Mouse (Mus musculus): ENCODE measurements around the gene Pon3.
A peak's percentile ranks its signal among the peaks of the same experiment; 100 is the strongest.

Gene Pon3

GRCm38 (mm10) chr6:5255722-5256451, at the start of gene Pon3:
Gene Pon3 (minus strand): TSS chr6:5256286.
- DNase-seq (ENCODE audit: extremely low read depth, insufficient read length, low spot score): peak; percentile 90

- DNase-seq (ENCODE audit: extremely low read depth, insufficient read length, low spot score): no peak
Measured at GRCm38 (mm10) chr6:5304956-5305355, 48.9 kb upstream of the Pon3 start.

DNA sequence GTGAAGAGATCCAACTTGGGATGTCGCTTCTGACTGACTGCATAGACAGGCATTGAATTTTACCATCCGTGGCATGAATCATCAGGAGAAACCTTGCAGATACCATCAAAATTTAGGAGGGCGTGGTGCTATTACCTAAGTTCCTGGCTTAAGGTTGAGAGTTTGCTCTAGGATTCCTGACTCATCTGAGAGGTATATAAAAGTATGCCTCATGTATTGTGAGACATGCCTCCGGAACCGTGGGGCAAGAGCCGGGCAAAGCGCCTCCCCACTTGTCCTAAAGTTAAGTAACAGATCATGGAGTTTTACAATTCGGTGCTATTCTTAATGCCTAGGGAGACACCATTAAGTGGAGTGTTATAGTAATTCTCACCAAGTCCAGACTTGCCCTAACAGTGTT, 44.5 kb upstream of the Pon3 start:
- peak; percentile 32 for DNase-seq (ENCODE audit: extremely low read depth, insufficient read length, low spot score)

DNA sequence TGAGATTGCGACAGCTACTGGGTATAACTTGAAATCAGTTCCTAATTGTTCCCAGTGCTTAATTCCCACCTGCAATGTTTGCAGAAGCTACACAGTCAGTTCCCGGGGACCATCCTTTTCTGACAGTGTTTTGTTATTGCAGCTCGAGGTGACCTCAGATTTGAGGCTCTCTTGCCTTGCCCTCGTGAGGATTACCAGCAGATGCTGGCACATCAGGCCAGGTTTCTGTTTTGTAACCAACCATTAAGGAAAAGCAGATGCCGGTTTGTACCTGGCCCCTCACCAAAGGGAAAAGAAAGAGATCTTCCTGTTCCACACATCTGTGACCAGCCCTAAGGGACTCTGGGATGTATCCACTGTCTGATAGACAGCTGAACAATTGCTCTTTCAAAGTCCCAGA, 43.5 kb upstream of the Pon3 start:
- DNase-seq (ENCODE audit: extremely low read depth, insufficient read length, low spot score): no peak

DNA sequence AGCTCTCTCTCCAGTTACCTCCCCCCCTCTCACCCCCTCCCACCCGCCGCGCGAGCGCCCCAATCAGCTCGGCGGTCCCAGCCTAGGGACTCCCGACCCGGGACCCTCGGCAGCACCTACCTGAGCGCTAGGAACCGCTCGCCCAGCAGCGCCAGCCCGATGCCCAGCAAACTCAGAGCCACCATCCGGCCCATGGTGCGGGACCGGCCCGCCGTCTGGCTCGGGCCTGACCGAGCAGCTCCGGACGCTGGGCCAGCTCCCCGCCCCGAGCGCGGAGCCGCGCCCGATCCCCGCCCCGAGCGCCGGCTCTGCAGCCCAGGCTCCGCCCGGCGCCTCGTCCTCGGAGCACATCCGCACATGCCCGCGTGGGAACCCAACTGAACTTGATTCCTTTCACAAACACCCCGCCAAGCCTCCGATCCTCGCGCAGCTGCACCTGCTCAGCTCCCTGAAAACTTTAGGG, 42.0 kb upstream of the Pon3 start, which contains the start of gene Pon2:
TSS of gene Pon2 (minus strand) at position 364 of the 463 bp plus-strand sequence.
- DNase-seq (ENCODE audit: extremely low read depth, insufficient read length, low spot score): peak; percentile 96

GRCm38 (mm10) chr6:5297321-5298091, 41.4 kb upstream of the Pon3 start:
- DNase-seq (ENCODE audit: extremely low read depth, insufficient read length, low spot score): peak; percentile 76

- DNase-seq (ENCODE audit: extremely low read depth, insufficient read length, low spot score): no peak
Measured at GRCm38 (mm10) chr6:5296067-5296466, 40.0 kb upstream of the Pon3 start.

DNA sequence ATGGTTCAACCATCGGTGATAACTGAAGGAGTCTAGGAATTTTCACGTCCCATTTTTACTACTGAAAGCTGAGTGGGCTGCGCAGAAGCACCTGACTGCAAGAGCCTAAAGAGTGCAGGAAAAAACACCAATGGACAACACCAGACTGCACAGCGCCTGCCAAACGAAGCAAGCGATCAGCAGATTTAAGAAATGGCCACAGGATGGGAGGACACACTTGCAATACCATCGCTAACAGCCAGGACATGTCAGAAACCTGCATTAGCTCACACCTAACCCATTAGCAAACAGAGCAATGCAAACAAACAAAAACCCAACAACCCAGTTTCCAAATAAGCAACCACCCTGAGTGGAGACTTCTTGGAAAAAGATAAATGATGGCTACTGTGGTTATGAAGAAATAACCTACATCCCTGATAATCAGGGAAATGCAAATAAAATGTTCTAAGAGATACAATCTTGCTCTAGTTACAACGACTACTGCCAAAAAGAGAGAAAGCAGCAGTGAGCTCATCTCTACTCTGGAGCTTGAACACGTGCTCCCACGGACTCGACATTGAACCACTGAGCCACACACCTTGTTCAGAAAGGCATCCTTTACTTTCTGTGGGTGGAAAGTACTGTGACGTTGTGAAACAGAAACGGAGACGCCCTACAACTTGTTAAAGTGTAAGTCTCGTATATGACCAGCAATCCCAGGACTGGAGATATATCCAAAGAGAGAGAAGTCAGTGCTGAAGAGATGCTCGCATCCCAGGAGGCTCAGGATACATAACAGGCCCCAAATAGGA, 38.8 kb upstream of the Pon3 start:
- DNase-seq (ENCODE audit: extremely low read depth, insufficient read length, low spot score): no peak

GRCm38 (mm10) chr6:5292841-5293240, 36.8 kb upstream of the Pon3 start:
- DNase-seq (ENCODE audit: extremely low read depth, insufficient read length, low spot score): no peak

DNA sequence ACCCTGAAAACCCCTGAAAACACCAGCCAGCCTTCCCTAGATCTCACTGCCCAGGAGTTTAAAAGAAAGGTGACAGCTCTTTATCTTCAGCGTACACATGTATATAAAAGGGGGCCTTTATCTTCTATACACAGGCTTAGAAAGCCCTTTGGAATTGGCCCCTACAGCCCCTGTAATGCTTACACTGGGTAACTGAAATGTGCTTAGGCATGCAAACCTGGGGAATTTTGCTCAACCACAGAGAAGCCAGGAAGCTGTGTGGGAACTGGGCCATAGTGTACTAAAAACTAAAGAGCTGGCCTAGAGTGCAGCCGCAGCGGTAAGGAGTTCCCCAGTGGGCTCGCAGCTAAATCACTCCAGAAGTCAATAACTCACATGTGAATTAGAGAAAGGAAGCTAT, 35.4 kb upstream of the Pon3 start:
- DNase-seq (ENCODE audit: extremely low read depth, insufficient read length, low spot score): no peak

- no peak for DNase-seq (ENCODE audit: extremely low read depth, insufficient read length, low spot score)
Measured at GRCm38 (mm10) chr6:5287919-5288318, 31.8 kb upstream of the Pon3 start.

- DNase-seq (ENCODE audit: extremely low read depth, insufficient read length, low spot score): no peak
Measured at GRCm38 (mm10) chr6:5287392-5287791, 31.3 kb upstream of the Pon3 start.

- DNase-seq (ENCODE audit: extremely low read depth, insufficient read length, low spot score): no peak
Measured at GRCm38 (mm10) chr6:5282418-5282817, 26.3 kb upstream of the Pon3 start.

DNA sequence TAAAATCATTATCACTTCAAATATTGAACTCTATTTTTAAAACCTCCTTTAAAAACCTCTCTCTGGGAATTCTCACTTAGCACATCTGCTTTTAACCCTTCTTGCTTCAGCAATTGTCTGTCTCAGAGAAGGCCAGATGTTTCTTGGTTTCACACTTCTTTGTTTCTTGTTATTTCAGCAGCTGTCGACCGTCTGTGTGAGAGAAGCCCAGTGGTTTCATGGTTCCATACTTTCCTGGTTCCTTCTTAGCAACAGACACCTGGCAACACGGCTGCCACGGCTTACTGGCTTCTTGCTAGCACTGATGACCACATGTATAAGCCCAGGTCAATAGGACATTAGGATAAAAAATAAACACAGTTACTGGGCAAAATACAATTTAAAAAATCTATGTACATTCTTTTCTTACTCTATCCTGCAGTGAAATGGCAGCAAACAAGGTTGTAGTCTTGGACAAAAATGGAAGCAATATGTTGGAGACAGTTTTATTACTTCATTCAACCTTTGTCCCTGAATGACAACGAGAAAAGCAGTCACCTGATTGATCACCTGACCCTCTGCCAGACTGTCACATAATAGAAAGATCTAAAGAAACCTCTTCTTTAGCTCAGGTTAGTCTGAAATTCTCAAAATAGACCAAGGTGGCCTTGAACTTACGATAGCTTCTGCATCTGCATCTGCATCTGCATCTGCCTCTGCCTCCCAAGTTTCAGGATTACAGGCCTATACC, 24.7 kb upstream of the Pon3 start:
- no peak for DNase-seq (ENCODE audit: extremely low read depth, insufficient read length, low spot score)

DNA sequence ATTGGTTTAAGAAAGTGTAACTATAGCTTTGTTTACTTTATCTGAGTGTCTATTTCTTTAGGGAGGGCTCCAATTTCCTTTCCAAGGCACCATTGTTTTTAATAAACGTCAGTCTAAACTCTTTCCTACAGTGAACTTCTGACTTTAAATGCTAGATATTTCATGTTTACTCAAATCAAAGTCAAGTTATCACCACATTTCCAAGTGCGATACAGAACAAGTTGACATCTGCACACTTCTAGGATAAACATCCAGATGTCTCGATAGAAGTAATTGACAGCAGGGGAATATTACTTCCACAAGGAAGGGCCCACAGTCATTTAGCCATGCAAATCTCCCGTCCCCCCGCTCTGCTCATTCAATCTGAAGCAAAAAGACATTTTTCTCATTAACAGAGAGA, 21.9 kb upstream of the Pon3 start:
- DNase-seq (ENCODE audit: extremely low read depth, insufficient read length, low spot score): no peak

DNA sequence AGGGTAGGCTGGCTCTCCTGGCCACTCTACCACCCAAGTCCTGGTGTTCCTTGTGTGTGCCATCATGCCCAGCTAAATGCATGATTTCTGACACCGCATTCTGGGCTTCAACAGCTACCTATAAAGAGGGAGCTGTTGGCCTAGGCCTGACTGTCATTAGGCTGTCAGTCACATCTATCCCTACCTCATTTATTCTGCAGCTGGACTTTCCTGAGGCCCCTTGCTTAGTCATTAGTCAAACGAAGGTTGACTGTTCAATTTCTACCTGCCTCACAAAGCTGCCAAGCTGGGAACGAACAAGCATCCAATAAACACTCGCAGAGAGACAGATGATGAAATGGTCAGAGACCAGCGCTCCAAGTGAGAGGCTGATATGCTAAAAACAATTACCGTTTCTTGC, 13.6 kb upstream of the Pon3 start:
- no peak for DNase-seq (ENCODE audit: extremely low read depth, insufficient read length, low spot score)

DNA sequence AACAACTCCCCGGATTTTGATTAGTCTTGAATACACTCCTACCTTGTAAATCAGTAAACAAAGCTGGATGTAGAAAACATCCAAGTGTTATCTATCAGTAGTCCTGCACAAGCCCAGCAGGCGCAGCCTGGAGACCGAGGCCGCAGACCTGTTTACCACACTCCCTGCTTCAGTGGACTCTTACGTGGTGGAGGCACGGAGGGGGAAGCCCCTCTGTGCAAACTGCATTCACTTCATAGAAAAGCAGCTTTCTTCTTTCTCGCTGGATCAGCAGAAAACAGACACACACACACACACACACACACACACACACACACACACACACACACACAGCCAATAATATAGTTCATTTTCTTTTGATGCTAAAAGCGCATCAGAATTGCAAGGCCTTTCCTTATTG, 8.7 kb upstream of the Pon3 start:
- DNase-seq (ENCODE audit: extremely low read depth, insufficient read length, low spot score): no peak

DNA sequence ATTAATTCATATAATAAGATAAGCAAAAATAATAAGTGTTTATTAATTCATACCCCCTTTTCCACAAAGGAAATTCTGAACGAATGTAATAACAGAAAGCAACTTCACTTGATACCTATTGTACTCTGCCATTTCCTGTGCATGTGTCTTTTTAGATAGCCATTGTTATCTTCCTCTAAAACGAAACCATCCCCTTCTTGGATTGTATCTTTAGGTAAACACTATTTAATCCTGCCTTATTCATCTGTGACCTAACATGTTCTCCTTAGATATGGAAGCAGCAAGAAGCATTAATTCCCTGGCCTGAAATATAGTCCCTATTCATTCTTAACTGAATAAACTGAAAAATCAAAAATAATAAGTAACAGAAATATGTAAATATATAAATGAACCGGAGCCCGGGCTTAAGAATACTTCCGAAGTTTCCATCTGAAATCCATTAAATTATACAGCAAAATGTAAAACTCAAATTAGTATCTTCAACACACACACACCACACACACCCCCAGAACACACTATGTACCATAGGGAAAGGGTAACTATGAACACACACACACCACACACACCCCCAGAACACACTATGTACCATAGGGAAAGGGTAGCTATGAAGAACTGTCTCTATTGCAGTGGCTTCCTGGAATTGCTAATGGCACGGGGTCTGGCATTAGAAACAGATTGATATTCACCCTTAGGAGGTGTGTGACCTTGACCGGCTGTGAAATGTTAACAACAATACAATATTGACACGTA, 7.3 kb upstream of the Pon3 start:
- DNase-seq (ENCODE audit: extremely low read depth, insufficient read length, low spot score): no peak

DNA sequence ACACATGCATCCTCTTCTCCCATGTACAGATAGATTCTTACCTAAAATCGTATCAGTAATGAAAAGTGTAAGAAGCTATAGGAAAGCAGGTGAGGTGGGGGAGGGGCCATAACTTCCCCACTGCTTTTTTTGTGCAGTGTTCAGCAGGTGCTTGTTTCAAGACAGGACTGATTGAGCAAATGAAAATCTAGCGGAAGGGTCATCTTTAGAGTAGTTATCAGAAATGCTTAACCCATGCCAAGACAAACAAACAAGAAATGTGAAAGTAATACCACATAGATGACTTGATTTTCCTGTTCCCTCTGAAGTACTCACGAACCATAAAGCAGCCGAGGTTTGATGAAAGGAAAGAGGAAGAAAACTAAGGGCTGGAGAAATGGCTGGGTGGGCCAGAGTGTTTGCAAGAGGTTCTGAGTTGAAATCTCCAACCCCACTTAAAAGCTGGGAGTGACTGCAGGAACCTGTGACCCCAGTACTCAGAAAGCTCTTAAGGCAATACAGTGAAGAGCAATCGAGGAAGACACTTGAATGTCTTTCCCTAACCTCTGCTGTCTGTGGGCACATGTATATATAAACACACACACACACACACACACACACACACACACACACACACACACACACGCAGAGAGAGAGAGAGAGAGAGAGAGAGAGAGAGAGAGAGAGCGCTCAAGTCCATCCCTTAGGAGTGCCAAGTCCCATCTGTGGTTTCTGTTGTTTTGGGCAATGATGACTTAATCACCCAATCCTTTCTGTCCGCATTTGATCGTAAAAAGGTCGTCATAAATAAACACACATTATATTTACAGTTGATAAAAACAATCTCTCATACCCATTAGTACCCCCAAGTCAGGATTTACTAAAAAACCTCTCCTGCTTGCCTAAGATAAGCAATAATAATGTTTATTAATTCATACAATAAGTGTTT, 6.5 kb upstream of the Pon3 start:
- peak; percentile 45 for DNase-seq (ENCODE audit: extremely low read depth, insufficient read length, low spot score)

Measured in 3134 (cell line).